Mouse (Mus musculus) gastrocnemius, postnatal 14 days (tissue): ENCODE measurements at regions not wholly inside any gene's neighbourhood (a gene's known extent, or its start where the extent isn't known, plus 50 kb on each side); places are given as distances from the start of the nearest gene placed in this dataset.

Source experiments
- DNase-seq: peaks from one replicate; pipeline ENCODE4 v3.0.0; 2021; ENCODE audit warnings: mixed read lengths
- intact Hi-C: fragments of 180-260 bp; cut with DNase I; formaldehyde crosslinking; loops from one replicate; pipeline ENCODE4 v1.15.1; 2025; ENCODE audit warnings: low total_unique reads

DNA sequence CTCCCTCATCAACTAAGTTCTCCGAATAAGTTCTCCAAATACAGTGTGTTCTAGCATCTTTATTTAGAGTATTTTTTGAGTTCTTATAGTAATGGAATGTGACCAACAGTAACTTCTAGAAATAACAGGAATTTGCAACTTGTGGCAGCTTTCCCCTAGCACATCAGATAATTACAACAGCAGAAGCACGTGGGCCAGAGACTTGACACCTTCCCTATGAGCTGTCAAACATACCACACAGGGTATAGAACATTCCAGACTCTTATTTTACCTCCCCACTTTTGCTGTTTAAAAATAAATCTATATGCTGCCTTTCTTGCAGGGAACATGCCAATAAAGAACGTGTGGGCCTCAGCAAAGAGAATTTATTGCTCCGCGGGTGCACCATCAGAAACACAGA is 77.4 kb upstream of the Commd8 start:
- DNase-seq: no peak
- intact Hi-C loops: no loop called here

DNA sequence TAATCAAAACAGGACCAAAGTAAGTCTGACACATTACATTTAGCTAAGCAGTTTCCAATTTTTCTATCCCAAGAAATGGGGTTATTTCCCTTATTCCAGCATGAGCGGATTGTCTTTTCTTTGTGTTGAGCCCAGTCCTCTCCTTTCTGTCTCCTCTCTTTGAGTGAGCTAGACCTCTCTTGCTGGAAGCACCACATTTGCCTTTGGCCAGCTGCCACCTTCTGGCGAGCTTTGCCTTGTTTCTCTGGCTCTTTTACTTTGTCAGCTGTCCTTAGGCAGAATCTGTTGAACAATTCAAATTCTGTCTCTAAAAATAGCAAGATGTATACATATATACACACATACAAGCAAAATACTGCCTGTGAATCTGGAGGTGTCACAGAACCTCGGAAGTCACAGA is 76.1 kb upstream of the Commd8 start:
- intact Hi-C loops: no loop called here
- peak; percentile 65 for DNase-seq

DNA sequence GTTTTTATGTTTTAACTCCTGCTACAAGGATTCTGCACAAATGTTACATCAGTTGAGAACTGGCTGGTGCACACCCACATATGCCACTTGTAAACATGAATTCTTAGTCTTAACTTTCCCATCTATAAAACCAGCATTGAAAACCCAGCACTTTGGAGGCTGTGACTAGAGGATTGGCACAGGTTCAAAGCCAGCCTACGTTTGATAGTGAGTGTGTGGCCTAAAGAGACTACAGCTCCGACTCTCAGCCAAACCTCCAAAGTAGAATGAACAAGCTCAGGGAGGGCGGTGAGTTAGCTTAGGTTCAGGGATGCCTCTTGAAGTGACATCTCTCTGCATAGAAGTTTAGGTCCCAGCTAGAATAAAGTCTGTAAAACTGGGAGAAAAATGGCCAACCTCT is 75.0 kb upstream of the Commd8 start:
- intact Hi-C loops: no loop called here
- no peak for DNase-seq

DNA sequence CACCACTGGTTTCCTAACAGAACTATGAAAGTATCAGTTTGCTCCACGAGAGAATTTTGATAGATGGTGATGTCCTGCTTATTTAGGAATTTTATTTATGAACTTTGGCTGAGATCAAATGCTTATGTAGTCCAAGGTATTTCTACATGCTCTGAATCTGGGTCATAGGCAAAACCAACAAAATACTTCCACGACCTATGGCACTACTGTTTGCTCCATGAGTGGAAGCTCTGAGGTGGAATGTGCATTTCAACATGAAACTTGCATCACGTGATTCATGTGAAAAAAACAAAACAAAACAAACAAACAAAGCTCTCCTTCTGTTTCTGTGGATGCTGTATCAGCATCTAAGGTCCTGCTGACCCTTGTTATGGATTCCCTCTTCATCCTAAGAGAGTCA is 73.5 kb upstream of the Commd8 start:
- DNase-seq: no peak
- intact Hi-C loops: no loop called here

DNA sequence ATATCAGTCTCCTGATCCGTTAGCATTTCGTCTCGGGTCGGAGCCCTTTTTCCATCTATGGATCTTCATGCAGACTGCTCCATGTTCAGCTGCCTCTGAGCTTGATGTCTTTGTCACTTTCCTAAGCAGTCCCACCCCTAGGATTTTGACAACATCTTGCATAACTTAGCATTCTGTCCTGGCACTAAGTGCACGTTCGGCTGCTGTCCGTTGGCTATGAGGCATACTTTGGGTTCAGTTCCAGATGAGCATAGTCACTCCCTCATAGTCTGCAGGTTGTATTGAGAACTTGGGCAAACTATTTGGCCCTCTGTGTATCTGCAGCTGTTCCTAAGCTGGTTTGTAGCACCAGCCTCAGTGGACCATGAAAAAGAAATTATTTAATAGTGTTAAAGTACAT is 72.3 kb upstream of the Commd8 start:
- intact Hi-C loops: no loop called here
- no peak for DNase-seq

DNA sequence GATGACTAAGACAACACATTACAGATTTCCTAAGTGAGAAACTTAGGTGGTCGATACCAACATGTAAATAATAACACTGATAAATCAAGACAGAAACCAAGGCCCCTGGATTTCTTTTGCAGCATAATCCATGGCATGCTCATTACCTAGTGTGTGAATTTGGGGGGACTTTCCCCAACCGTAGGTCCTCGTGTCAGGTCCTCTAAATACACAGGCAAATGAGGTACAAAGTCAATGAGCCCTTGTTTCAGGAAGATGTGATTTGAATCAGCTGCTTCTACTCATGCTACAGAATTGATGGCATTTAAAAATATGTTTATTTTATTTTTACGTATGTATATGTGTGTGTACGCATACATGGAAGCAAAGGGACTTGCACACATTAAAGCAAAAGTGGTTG is 59.0 kb upstream of the Commd8 start:
- intact Hi-C loops: no loop called here
- DNase-seq: no peak

DNA sequence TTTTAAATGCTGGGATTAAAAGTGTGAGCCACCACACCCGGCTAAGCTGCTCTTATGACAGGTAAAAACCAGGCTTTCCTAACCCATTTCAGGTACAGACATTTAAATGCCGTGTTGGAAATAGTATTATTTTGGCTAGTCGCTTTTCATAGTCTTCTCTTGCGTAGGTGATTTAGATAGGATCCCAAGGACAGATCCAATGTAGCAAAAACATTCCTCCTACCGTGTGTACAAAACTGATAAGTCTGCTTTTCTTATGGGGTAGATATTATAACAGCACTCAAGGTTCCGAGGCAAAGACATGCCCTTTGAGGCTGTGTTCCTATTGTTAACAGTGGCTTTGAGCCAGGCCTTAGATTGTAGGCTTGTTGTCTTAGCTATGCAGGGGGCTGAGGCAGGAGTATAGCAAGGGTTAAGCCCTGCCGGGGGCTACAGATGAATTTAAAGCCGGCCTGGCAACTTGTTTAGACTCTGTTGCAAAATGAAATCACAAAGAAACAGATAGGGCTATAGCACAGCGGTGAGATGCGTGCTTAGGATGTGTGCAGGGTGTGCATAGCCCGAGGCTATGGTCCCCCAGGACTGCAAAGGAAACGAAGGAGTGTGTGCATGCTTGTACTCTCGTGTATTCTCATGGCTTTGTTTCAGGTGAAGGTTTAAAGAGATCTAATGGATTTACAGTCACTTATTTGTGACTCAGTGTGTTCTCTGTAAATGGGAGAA is 57.7 kb upstream of the Commd8 start:
- DNase-seq: no peak
- intact Hi-C loops: no loop called here

DNA sequence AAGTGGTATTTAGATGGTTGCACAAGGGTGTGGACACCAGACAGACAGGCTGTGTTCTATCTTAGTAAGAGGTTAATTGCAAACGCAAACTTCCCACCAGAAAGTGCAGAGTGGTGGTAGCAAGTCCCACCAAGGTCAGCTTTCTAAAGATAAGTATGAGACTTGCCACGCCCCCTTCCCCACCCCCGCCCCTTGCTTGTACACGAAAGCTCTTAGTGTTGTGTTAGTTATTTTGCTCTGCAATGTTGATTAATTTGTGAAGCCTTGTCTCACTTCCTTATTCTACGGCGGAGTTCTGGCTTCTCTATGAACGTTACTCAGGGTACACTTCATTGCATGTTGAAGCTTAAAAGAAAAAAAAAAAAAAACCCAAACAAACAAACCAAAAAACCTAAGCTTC is 57.1 kb upstream of the Commd8 start:
- intact Hi-C loops: no loop called here
- no peak for DNase-seq

DNA sequence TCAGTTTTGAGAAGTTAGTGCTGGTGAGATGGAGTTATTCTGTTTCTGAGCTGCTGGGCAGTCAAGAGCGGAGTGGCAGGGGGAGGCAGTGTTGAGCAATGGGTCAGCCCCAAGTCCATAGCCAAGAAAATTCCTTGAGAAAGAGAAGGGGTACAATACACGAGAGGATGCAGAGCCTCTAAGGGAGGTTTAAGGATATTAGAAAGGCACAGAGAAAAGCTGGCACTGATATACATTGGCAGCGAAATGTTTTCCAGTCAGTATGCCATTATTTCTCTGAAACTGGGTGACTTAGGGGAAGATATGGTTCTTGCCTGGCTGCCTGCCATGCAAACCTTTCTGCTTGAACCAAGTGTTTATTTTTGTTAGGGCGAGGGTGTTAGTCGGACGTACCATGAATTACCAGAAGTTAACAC is 56.6 kb upstream of the Commd8 start:
- intact Hi-C loops: no loop called here
- DNase-seq: no peak

DNA sequence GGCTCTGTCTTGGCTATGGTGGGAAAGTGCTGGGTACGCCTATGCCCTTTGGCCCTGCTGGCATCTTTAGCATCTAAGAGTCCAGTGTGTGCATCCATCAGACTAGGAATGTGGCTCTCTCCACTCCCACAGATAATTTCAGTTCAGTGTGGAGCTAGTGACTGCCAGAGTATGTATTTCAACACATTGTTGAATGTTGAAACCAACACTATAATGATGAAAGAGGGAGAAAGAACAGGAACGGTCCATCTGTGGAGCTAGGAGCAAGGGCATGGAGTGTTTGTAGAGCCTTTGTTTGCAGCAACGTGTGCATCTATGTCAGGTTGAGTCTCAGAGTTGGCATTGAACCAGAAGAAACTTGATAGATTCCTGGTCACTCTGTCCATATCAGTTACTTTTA is 54.9 kb upstream of the Commd8 start:
- intact Hi-C loops: no loop called here
- no peak for DNase-seq

DNA sequence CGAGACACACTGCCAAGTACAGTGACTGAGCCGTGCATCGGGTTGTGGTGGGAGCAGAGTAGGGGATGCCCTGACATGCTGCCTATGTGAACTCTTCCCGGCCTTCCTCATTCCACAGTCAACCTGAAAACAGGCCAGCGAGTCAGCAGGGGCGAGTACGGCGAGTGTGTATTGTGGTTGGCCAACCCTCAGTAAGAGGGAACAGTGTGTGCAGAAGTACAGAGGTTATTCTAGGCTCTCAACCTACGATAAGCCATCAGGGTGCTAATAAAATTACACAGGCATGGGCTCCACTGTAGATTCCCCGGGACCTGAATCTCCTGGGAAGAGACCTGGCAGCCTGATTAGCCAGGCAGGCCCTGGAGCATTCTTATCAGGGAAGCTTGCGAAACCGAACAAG is 51.7 kb upstream of the Commd8 start:
- intact Hi-C loops: no loop called here
- no peak for DNase-seq

DNA sequence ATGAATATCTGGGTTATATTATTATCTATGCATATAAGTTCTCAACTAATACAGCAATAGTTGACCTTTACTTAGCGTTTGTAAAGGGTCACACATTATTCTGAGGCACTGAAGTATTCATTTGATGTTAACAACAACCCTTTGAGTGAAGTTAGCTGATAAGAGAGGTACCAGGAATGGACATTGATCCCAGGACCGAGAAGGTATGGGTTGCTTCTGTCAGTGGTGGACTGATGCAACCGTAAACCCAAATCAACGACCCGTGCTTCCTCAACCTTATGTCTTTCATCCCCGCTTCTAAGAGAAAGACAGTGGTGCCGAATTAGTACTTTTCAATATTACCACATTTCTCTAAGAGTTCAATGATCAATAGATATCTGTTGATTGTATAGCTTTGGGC is 51.3 kb upstream of the Commd8 start:
- intact Hi-C loops: no loop called here
- no peak for DNase-seq
